Mouse (Mus musculus) mature B cell (primary cell): ENCODE results near the gene Igfbp1.

Experiments used
- in situ Hi-C: fragments of 300-500 bp; cut with MboI; formaldehyde crosslinking; loops from 2 replicates; pipeline ENCODE4 v1.14.3; 2019

Gene Igfbp1

GRCm38 (mm10) chr11:7197491-7197941 is at the start of gene Igfbp1:
TSS of gene Igfbp1 (plus strand) at chr11:7197782.
- in situ Hi-C loops, result no loop called here

- in situ Hi-C loops, result no loop called here
Measured at GRCm38 (mm10) chr11:7147945-7148344, 49.6 kb upstream of the Igfbp1 start.

- in situ Hi-C loops, result no loop called here
Measured at GRCm38 (mm10) chr11:7149471-7149870, 48.1 kb upstream of the Igfbp1 start.

GRCm38 (mm10) chr11:7150511-7150910 is 47.1 kb upstream of the Igfbp1 start:
- in situ Hi-C loops, result no loop called here

- in situ Hi-C loops, result no loop called here
Measured at GRCm38 (mm10) chr11:7152371-7152770, 45.2 kb upstream of the Igfbp1 start.

GRCm38 (mm10) chr11:7153081-7153480 is 44.5 kb upstream of the Igfbp1 start:
- in situ Hi-C loops, result no loop called here

GRCm38 (mm10) chr11:7156427-7156826 is 41.2 kb upstream of the Igfbp1 start:
- in situ Hi-C loops, result no loop called here

- in situ Hi-C loops, result no loop called here
Measured at GRCm38 (mm10) chr11:7158196-7158595, 39.4 kb upstream of the Igfbp1 start.

GRCm38 (mm10) chr11:7160146-7160545 is 37.4 kb upstream of the Igfbp1 start:
- in situ Hi-C loops, result no loop called here

GRCm38 (mm10) chr11:7160637-7161101 is 36.9 kb upstream of the Igfbp1 start:
- in situ Hi-C loops, result no loop called here

GRCm38 (mm10) chr11:7161502-7162174 is 35.9 kb upstream of the Igfbp1 start:
- in situ Hi-C loops, result no loop called here

GRCm38 (mm10) chr11:7164416-7164815 is 33.2 kb upstream of the Igfbp1 start:
- in situ Hi-C loops, result no loop called here

GRCm38 (mm10) chr11:7169645-7170044 is 27.9 kb upstream of the Igfbp1 start:
- in situ Hi-C loops, result no loop called here

GRCm38 (mm10) chr11:7173664-7174063 is 23.9 kb upstream of the Igfbp1 start:
- in situ Hi-C loops, result no loop called here

- in situ Hi-C loops, result no loop called here
Measured at GRCm38 (mm10) chr11:7178724-7179123, 18.9 kb upstream of the Igfbp1 start.

- in situ Hi-C loops, result no loop called here
Measured at GRCm38 (mm10) chr11:7179276-7179675, 18.3 kb upstream of the Igfbp1 start.

GRCm38 (mm10) chr11:7182409-7183042 is 15.1 kb upstream of the Igfbp1 start:
- in situ Hi-C loops, result no loop called here

GRCm38 (mm10) chr11:7184420-7184819 is 13.2 kb upstream of the Igfbp1 start:
- in situ Hi-C loops, result no loop called here

GRCm38 (mm10) chr11:7187472-7187871 is 10.1 kb upstream of the Igfbp1 start:
- in situ Hi-C loops, result no loop called here

- in situ Hi-C loops, result no loop called here
Measured at GRCm38 (mm10) chr11:7188469-7188868, 9.1 kb upstream of the Igfbp1 start, which contains the start of gene Gm11985. TSS of gene Gm11985 (minus strand) at chr11:7188569.

- in situ Hi-C loops, result no loop called here
Measured at GRCm38 (mm10) chr11:7192710-7193109, 4.9 kb upstream of the Igfbp1 start.

GRCm38 (mm10) chr11:7193134-7193533 is 4.4 kb upstream of the Igfbp1 start:
- in situ Hi-C loops, result no loop called here
